Mouse (Mus musculus): Measurements from ENCODE around the gene Ulk2.
"Not testable (repeated sequence)": the region's sequence is repeated elsewhere in the genome, so short reads cannot be mapped to it uniquely, and the experiment has no call there.

Gene Ulk2

GRCm38 (mm10) chr11:61854988-61855411 lies at the start of gene Ulk2:
Ulk2 (minus strand) TSS chr11:61855073.
- DNase-seq (ENCODE audit: low spot score), result peak; percentile 77

- no peak for DNase-seq (ENCODE audit: low spot score)
Measured at GRCm38 (mm10) chr11:61882183-61882582, 27.3 kb upstream of the Ulk2 start.

- no peak for DNase-seq (ENCODE audit: low spot score)
Measured at GRCm38 (mm10) chr11:61879921-61880320, 25.0 kb upstream of the Ulk2 start.

- DNase-seq (ENCODE audit: low spot score), result no peak
Measured at GRCm38 (mm10) chr11:61871881-61872280, 17.0 kb upstream of the Ulk2 start.

GRCm38 (mm10) chr11:61866856-61867255 lies 12.0 kb upstream of the Ulk2 start:
- DNase-seq (ENCODE audit: low spot score), result no peak

GRCm38 (mm10) chr11:61861781-61862547 lies 7.1 kb upstream of the Ulk2 start:
- no peak for DNase-seq (ENCODE audit: low spot score)

GRCm38 (mm10) chr11:61859316-61859715 lies 4.4 kb upstream of the Ulk2 start:
- no peak for DNase-seq (ENCODE audit: low spot score)

GRCm38 (mm10) chr11:61855539-61855938 lies 666 bp upstream of the Ulk2 start:
- no peak for DNase-seq (ENCODE audit: low spot score)

GRCm38 (mm10) chr11:61854211-61854987 lies 474 bp downstream of the Ulk2 start:
- peak; percentile 75 for DNase-seq (ENCODE audit: low spot score)

- no peak for DNase-seq (ENCODE audit: low spot score)
Measured at GRCm38 (mm10) chr11:61853659-61854058, 1.2 kb downstream of the Ulk2 start.

- DNase-seq (ENCODE audit: low spot score), result no peak
Measured at GRCm38 (mm10) chr11:61852916-61853315, 2.0 kb downstream of the Ulk2 start.

- DNase-seq (ENCODE audit: low spot score), result no peak
Measured at GRCm38 (mm10) chr11:61851195-61851594, 3.7 kb downstream of the Ulk2 start.

- DNase-seq (ENCODE audit: low spot score), result not testable (repeated sequence)
Measured at GRCm38 (mm10) chr11:61840663-61841062, 14.2 kb downstream of the Ulk2 start.

- no peak for DNase-seq (ENCODE audit: low spot score)
Measured at GRCm38 (mm10) chr11:61839940-61840339, 14.9 kb downstream of the Ulk2 start.

GRCm38 (mm10) chr11:61839182-61839581 lies 15.7 kb downstream of the Ulk2 start:
- DNase-seq (ENCODE audit: low spot score), result no peak

- DNase-seq (ENCODE audit: low spot score), result no peak
Measured at GRCm38 (mm10) chr11:61809793-61810192, 45.1 kb downstream of the Ulk2 start.

- DNase-seq (ENCODE audit: low spot score), result no peak
Measured at GRCm38 (mm10) chr11:61808551-61809117, 46.2 kb downstream of the Ulk2 start.

GRCm38 (mm10) chr11:61793441-61793840 lies 61.4 kb downstream of the Ulk2 start:
- DNase-seq (ENCODE audit: low spot score), result no peak

GRCm38 (mm10) chr11:61788550-61788949 lies 66.3 kb downstream of the Ulk2 start:
- no peak for DNase-seq (ENCODE audit: low spot score)

- DNase-seq (ENCODE audit: low spot score), result not testable (repeated sequence)
Measured at GRCm38 (mm10) chr11:61782526-61782925, 72.3 kb downstream of the Ulk2 start.

- no peak for DNase-seq (ENCODE audit: low spot score)
Measured at GRCm38 (mm10) chr11:61774551-61775149, 80.2 kb downstream of the Ulk2 start.

Measured in spleen, adult 12 weeks (tissue).